Mouse (Mus musculus) C2C12 (cell line): ENCODE measurements at regions not wholly inside any gene's neighbourhood (a gene's known extent, or its start where the extent isn't known, plus 50 kb on each side); places are given as distances from the start of the nearest gene placed in this dataset.

Experiments used
- CEBPB ChIP-seq: IDR thresholded peaks from one replicate; pipeline ENCODE4 v1.6.1; 2011; ENCODE audit warnings: low read depth, mild to moderate bottlenecking, control low read depth, moderate library complexity
- CTCF ChIP-seq: IDR thresholded peaks from one replicate; pipeline ENCODE4 v1.5.1; 2011; ENCODE audit not compliant: control insufficient read depth, insufficient read depth, insufficient read length
- FOSL1 ChIP-seq: IDR thresholded peaks from one replicate; pipeline ENCODE4 v1.8.0; 2011; ENCODE audit warnings: mild to moderate bottlenecking, low read length; ENCODE audit not compliant: poor library complexity, insufficient read depth, severe bottlenecking
- MAX ChIP-seq: IDR thresholded peaks from one replicate; pipeline ENCODE4 v1.6.1; 2011; ENCODE audit warnings: mild to moderate bottlenecking, control low read depth
- MYOD1 ChIP-seq: IDR thresholded peaks from one replicate; pipeline ENCODE4 v1.6.1; 2011; ENCODE audit warnings: low read depth; ENCODE audit not compliant: control insufficient read depth, insufficient read length
- MYOG ChIP-seq: IDR thresholded peaks from one replicate; pipeline ENCODE4 v1.6.1; 2011; ENCODE audit not compliant: control insufficient read depth, insufficient read length; ENCODE audit errors: extremely low read depth
- USF1 ChIP-seq: IDR thresholded peaks from one replicate; pipeline ENCODE4 v1.6.1; 2011; ENCODE audit warnings: low read depth, mild to moderate bottlenecking, control low read depth, moderate library complexity

- TF ChIP-seq CTCF (no peak), CEBPB (no peak), MYOD1 (no peak), MYOG (no peak), MAX (no peak), USF1 (no peak), FOSL1 (no peak)
These were observed 502.6 kb downstream of the Gja1 start for GRCm38 (mm10) chr10:56879744-56880143.
